Mouse (Mus musculus) forebrain, embryonic 11.5 days (tissue): ENCODE measurements around the gene Ephb1. TPM values are rescaled to one million over a fixed set of nuclear protein-coding genes. Genes with fewer than 3 reads are reported as not detected.
A peak's percentile ranks its signal among the peaks of the same experiment; 100 is the strongest.

Source experiments
- ATAC-seq: fragments of 200-750 bp; cut with Nextera tagmentation; replicated peaks from 2 replicates; pipeline ENCODE4 v1.8.0; 2017; ENCODE audit warnings: moderate TSS enrichment; ENCODE audit not compliant: low FRiP score
- DNase-seq: peaks from one replicate; pipeline ENCODE4 v3.0.0-alpha.2; 2017; ENCODE audit warnings: low spot score
- H3K27ac ChIP-seq: fragments of 300-500 bp; sonication (generic); 2 replicates; pipeline ENCODE4 v1.5.1; 2014; ENCODE audit warnings: low read depth, low read length
- H3K27me3 ChIP-seq: fragments of 300-500 bp; sonication (generic); 2 replicates; pipeline ENCODE4 v1.6.1; 2014; ENCODE audit warnings: mild to moderate bottlenecking, low read length, mixed read lengths; ENCODE audit not compliant: control insufficient read depth, insufficient read depth
- H3K36me3 ChIP-seq: fragments of 300-500 bp; sonication (generic); 2 replicates; pipeline ENCODE4 v1.6.1; 2014; ENCODE audit warnings: mild to moderate bottlenecking, low read length, moderate library complexity, mixed read lengths; ENCODE audit not compliant: control insufficient read depth, insufficient read depth
- H3K4me1 ChIP-seq: fragments of 300-500 bp; sonication (generic); replicated peaks from 2 replicates; pipeline ENCODE4 v1.6.1; 2014; ENCODE audit warnings: low read length, mixed read lengths; ENCODE audit not compliant: control insufficient read depth, insufficient read depth
- H3K4me2 ChIP-seq: fragments of 300-500 bp; sonication (generic); 2 replicates; pipeline ENCODE4 v1.6.1; 2014; ENCODE audit warnings: low read depth, mild to moderate bottlenecking, low read length, moderate library complexity, mixed read lengths; ENCODE audit not compliant: severe bottlenecking
- H3K4me3 ChIP-seq: fragments of 300-500 bp; sonication (generic); 2 replicates; pipeline ENCODE4 v1.5.1; 2014; ENCODE audit warnings: low read depth, low read length
- H3K9ac ChIP-seq: fragments of 300-500 bp; sonication (generic); 2 replicates; pipeline ENCODE4 v1.6.1; 2014; ENCODE audit warnings: low read length
- H3K9me3 ChIP-seq: fragments of 300-500 bp; sonication (generic); 2 replicates; pipeline ENCODE4 v1.6.1; 2016; ENCODE audit warnings: low read length, mixed read lengths; ENCODE audit not compliant: control insufficient read depth
- WGBS: fragments of 180-500 bp; shearing (Covaris S2); extraction: QIAGEN DNeasy Blood & Tissue Kit; methylation state at CpG from one replicate; pipeline ENCODE4 v1.1.7; 2014; 5-methylcytosine and 5-hydroxymethylcytosine counted together
- polyA plus RNA-seq: library from polyadenylated mRNA; unstranded; fragments of >200 nt; fragmentation: Nextera tagmentation; extraction: Ambion mirVana; gene quantifications from 2 replicates; pipeline ENCODE4 v1.2.1, GENCODE M21; 2014

Gene Ephb1
- polyA plus RNA-seq, 1 experiment from 2014 or later = 19.9 TPM

GRCm38 (mm10) chr9:102267311-102268027, 87.0 kb downstream of the Ephb1 start:
- H3K4me3 ChIP-seq = peak overlapping the region; percentile 23
- H3K4me2 ChIP-seq = peak overlapping the region; percentile 50
- WGBS = 3% methylated on average over 18 of the region's 18 CpGs
- H3K4me1 ChIP-seq = peaks cover 17% of the 10 kb centered on the region; the same call in 1 of the 2 replicates
- no peak overlapping the region; the same call in 1 of the 2 replicates for H3K9ac ChIP-seq
- no peak; the same call in 1 of the 2 replicates for ATAC-seq
- DNase-seq = peak; percentile 68
- H3K36me3 ChIP-seq = no peaks in the 10 kb centered on the region
- H3K27me3 ChIP-seq = peaks cover 21% of the 10 kb centered on the region
- H3K9me3 ChIP-seq = no peaks in the 10 kb centered on the region
- no peak overlapping the region for H3K27ac ChIP-seq

DNA sequence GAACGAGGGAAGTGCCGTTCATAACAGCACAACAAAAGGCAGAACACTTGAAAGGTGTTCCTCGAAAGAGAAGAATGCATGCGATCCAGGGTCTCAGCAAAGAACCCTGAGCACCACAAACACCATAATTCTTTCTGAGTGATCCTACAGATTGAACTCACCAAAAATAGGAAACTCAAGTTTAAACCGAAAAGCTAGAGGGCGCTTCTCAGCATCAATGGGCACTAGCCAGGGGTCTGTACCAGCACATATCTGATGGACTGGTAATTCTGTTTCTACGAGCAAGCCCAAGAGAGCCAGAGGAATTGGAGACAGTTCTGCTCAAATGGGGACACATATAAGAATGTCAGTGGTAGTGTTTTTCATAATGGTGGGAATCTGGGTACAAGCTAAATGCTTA, 90.7 kb downstream of the Ephb1 start:
- Histone ChIP-seq H3K27ac (no peak overlapping the region), H3K36me3 (no peaks in the 10 kb centered on the region), H3K4me2 (no peak overlapping the region), H3K9ac (no peak overlapping the region), H3K4me3 (no peak overlapping the region), H3K4me1 (peaks cover 21% of the 10 kb centered on the region; the same call in 1 of the 2 replicates), H3K9me3 (no peaks in the 10 kb centered on the region), H3K27me3 (peaks cover 16% of the 10 kb centered on the region)
- DNase-seq (no peak), ATAC-seq (no peak)
- WGBS = 40% methylated on average over 7 of the region's 7 CpGs

DNA sequence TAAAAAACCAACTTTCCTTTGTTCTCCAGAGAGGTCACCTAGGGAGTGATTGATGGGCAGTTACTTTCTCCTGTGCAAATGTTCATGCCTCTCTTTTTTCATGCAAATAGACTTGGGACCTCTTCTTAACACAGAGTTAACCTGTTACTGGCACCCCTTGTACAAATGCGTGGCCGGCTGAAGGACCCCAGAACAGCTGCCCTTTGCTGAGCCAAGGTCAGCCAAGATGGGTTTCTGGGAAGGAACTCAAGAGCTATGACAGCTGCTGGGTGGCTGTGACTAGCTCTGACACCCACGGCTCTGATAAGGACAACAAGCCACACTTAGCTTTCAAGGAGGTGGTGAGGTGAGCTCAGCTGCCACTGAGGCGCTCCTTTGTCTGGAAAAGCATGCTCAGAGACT, 92.4 kb downstream of the Ephb1 start:
- no peak overlapping the region for H3K4me2 ChIP-seq
- no peak overlapping the region for H3K9ac ChIP-seq
- peaks cover 14% of the 10 kb centered on the region for H3K27me3 ChIP-seq
- no peaks in the 10 kb centered on the region for H3K36me3 ChIP-seq
- no peaks in the 10 kb centered on the region for H3K9me3 ChIP-seq
- H3K4me3 ChIP-seq = no peak overlapping the region
- no peak for DNase-seq
- WGBS = 7% methylated on average over 4 of the region's 4 CpGs
- peaks cover 9% of the 10 kb centered on the region; the same call in 1 of the 2 replicates for H3K4me1 ChIP-seq
- no peak overlapping the region; the same call in 1 of the 2 replicates for H3K27ac ChIP-seq
- ATAC-seq = peak; percentile 65

- H3K27ac ChIP-seq = no peak overlapping the region
- peaks cover 9% of the 10 kb centered on the region; the same call in 1 of the 2 replicates for H3K4me1 ChIP-seq
- H3K4me2 ChIP-seq = peak overlapping the region; percentile 5; the same call in 1 of the 2 replicates
- H3K4me3 ChIP-seq = no peak overlapping the region
- WGBS = 9% methylated on average over 9 of the region's 9 CpGs
- ATAC-seq (peak; percentile 43), DNase-seq (no peak)
- H3K27me3 ChIP-seq = peaks cover 14% of the 10 kb centered on the region
- H3K9ac ChIP-seq = no peak overlapping the region
- H3K36me3 ChIP-seq = no peaks in the 10 kb centered on the region
- H3K9me3 ChIP-seq = no peaks in the 10 kb centered on the region
These were observed 93.0 kb downstream of the Ephb1 start for GRCm38 (mm10) chr9:102261511-102261910.

DNA sequence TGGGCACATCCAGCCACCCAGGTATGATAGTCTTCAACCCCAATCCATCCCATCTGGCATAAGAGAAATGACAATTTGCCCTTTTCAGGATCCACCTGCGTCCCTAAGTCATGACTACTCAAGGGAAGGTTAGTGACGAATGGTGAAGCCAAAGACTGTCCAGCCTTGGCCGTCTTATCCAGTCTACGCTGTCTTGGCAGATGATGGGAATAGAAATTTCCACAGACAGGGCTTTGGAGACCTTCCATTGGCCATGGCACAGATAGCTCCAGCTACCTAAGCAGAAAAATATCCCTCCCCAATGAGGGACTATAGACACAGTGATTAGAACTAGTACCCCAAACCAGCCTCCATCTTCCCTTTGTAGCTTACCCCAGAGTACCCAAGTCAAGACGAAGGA, 98.1 kb downstream of the Ephb1 start:
- no peak for ATAC-seq
- Histone ChIP-seq H3K27me3 (peaks cover 16% of the 10 kb centered on the region), H3K27ac (no peak overlapping the region), H3K4me3 (no peak overlapping the region), H3K9me3 (no peaks in the 10 kb centered on the region), H3K9ac (no peak overlapping the region), H3K36me3 (no peaks in the 10 kb centered on the region), H3K4me2 (no peak overlapping the region), H3K4me1 (peaks cover 1% of the 10 kb centered on the region; the same call in 1 of the 2 replicates)
- no peak for DNase-seq
- 94% methylated on average over 5 of the region's 5 CpGs for WGBS

DNA sequence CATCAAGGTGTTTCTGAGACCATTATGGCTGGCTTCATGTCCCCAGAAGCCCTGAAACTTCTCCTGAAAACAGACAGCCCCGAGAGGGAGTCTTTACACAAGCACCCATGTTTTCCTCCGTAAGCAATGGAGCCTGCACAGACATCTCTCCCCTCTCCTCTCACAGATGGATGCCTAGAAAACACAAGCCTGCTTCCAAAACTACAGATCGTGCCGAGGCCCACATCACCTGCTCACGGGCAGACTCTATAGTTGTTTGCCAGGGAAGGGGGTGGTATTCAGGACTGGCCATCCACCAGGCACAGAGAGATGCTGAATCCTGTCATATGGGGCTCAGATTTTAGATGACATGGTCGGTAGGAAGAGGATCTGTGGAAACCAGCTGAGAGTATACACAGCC, 98.7 kb downstream of the Ephb1 start:
- Histone ChIP-seq H3K9ac (no peak overlapping the region), H3K27ac (no peak overlapping the region), H3K4me2 (no peak overlapping the region), H3K4me1 (no peaks in the 10 kb centered on the region; the same call in 1 of the 2 replicates), H3K4me3 (no peak overlapping the region), H3K36me3 (no peaks in the 10 kb centered on the region), H3K9me3 (no peaks in the 10 kb centered on the region), H3K27me3 (peaks cover 20% of the 10 kb centered on the region)
- no peak for ATAC-seq
- WGBS = 89% methylated on average over 6 of the region's 6 CpGs
- no peak for DNase-seq

DNA sequence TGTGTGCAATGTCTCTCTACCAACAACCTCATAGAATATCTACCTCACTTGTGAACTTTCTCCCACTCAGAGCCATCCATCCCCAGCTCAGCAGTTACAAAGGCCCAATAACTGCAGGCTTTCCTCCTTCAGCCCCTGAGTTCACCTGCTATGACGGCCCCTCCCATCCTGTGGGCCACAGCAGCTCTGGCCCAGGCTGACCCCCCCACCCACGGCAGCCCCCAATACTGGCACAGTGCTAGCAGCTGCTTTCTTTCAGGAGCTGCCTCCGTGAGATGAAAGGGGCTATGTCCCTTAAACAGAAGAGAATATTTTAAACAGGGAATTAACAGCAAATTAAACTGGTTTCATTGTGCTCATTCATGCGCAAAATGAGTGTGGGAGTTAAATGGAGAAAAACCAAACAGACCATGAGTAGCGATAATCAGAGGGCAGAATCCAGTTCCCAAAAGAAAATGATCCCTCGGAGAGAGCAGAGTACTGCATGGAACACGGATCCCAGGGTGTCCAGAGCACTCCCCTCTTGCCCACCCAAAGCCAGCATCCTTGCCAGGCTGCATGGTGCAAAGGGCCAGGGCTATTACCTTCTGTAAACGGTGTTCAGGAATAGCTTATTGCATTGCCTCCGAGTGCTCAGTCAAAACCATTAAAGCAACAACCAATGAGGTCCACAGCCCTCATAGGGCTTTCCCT, 105.2 kb downstream of the Ephb1 start:
- Histone ChIP-seq H3K27me3 (peaks cover 28% of the 10 kb centered on the region), H3K9me3 (no peaks in the 10 kb centered on the region), H3K4me3 (no peak overlapping the region), H3K36me3 (no peaks in the 10 kb centered on the region), H3K9ac (no peak overlapping the region; the same call in 1 of the 2 replicates), H3K27ac (peak overlapping the region; percentile 39), H3K4me1 (peaks cover 21% of the 10 kb centered on the region), H3K4me2 (peak overlapping the region; percentile 27)
- 5% methylated on average over 9 of the region's 9 CpGs for WGBS
- ATAC-seq = peak; percentile 94
- DNase-seq = peak; percentile 80

GRCm38 (mm10) chr9:102245551-102245950, 108.9 kb downstream of the Ephb1 start:
- WGBS = 33% methylated on average over 7 of the region's 7 CpGs
- Histone ChIP-seq H3K4me2 (no peak overlapping the region), H3K9me3 (no peaks in the 10 kb centered on the region), H3K36me3 (no peaks in the 10 kb centered on the region), H3K4me3 (no peak overlapping the region), H3K4me1 (peaks cover 36% of the 10 kb centered on the region), H3K9ac (no peak overlapping the region), H3K27ac (no peak overlapping the region), H3K27me3 (peaks cover 24% of the 10 kb centered on the region)
- DNase-seq (no peak), ATAC-seq (no peak)
